Mouse (Mus musculus): ENCODE data around the gene Lamb3.

DNA sequence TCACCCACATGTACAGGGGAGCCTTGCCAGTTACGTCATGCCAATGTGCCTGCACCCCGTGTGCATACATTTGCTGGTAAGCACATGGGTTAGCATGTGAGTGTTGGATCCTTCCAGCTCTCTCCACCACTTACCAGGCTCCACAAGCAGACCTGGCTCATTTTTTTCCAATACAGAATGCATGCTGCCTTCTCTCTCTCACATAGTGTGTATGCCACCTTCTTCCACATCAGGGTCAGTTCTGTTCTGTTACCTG lies 143.0 kb downstream of the Lamb3 start:
- TF ChIP-seq POLR2A (IDR thresholded peaks at IDR 0.05; ENCODE audit: extremely low read depth, insufficient read depth, low read length), result no peak
- TF ChIP-seq CTCF (IDR thresholded peaks at IDR 0.05; ENCODE audit: low read depth, low read length), result no peak

All from liver, adult 2 months (tissue).